Mouse (Mus musculus) MEL (cell line): ENCODE results near the gene Wnt10b. TPM values are rescaled to one million over a fixed set of nuclear protein-coding genes. Genes with fewer than 3 reads are reported as not detected.

Source experiments
- DNase-seq: peaks from one replicate; pipeline ENCODE4 v3.0.0; 2011; ENCODE audit warnings: low read depth, low spot score
- H3K27ac ChIP-seq: 2 replicates; pipeline ENCODE4 v1.5.1; 2012; ENCODE audit warnings: low read depth, mild to moderate bottlenecking, control low read depth, low read length, moderate library complexity; ENCODE audit not compliant: control insufficient read depth
- H3K27me3 ChIP-seq, 2 experiments: fragments of 150-350 bp in 1 of 2; sonication (generic) in 1 of 2; 2 replicates each; pipeline ENCODE4 v1.6.1; 2012; ENCODE audit warnings: low read length in 2 of 2, mild to moderate bottlenecking in 2 of 2, improper control_type of control experiment in 1 of 2, moderate library complexity in 1 of 2; ENCODE audit not compliant: insufficient read depth in 2 of 2, control insufficient read depth in 1 of 2
- H3K36me3 ChIP-seq, 2 experiments: 2 replicates each; pipeline ENCODE4 v1.6.1; 2012 to 2014; ENCODE audit warnings: low read length in 2 of 2, improper control_type of control experiment in 1 of 2, inconsistent platforms in 1 of 2, mild to moderate bottlenecking in 1 of 2; ENCODE audit not compliant: insufficient read depth in 2 of 2, control insufficient read depth in 1 of 2
- H3K4me1 ChIP-seq, 2 experiments: fragments of 150-350 bp in 1 of 2; sonication (generic) in 1 of 2; 2 replicates each; pipeline ENCODE4 v1.6.1; 2012; ENCODE audit warnings: low read length in 2 of 2, improper control_type of control experiment in 1 of 2, mild to moderate bottlenecking in 1 of 2; ENCODE audit not compliant: insufficient read depth in 2 of 2, control insufficient read depth in 1 of 2
- H3K4me3 ChIP-seq, 2 experiments: fragments of 150-350 bp in 1 of 2; sonication (generic) in 1 of 2; 2 replicates each; pipeline ENCODE4 v1.5.1; 2012; ENCODE audit warnings: low read depth in 2 of 2, low read length in 2 of 2, mild to moderate bottlenecking in 2 of 2, moderate library complexity in 2 of 2, control low read depth in 1 of 2, improper control_type of control experiment in 1 of 2; ENCODE audit not compliant: control insufficient read depth in 1 of 2, insufficient read depth in 1 of 2
- H3K79me2 ChIP-seq: 2 replicates; pipeline ENCODE4 v1.6.1; 2012; ENCODE audit warnings: mild to moderate bottlenecking, low read length, moderate library complexity; ENCODE audit not compliant: control insufficient read depth, poor library complexity, insufficient read depth
- H3K9ac ChIP-seq: 2 replicates; pipeline ENCODE4 v1.6.1; 2012; ENCODE audit warnings: low read depth, mild to moderate bottlenecking, control low read depth, low read length, moderate library complexity; ENCODE audit not compliant: control insufficient read depth, poor library complexity, severe bottlenecking
- H3K9me3 ChIP-seq: fragments of 150-350 bp; sonication (generic); replicated peaks from 2 replicates; pipeline ENCODE4 v1.6.1; 2012; ENCODE audit warnings: mild to moderate bottlenecking, low read length, improper control_type of control experiment, moderate library complexity; ENCODE audit not compliant: insufficient read depth
- BHLHE40 ChIP-seq: IDR thresholded peaks from 2 replicates; pipeline ENCODE4 v1.6.1; 2012; ENCODE audit warnings: low read depth, mild to moderate bottlenecking, inconsistent platforms, low read length, improper control_type of control experiment, borderline replicate concordance
- CTCF ChIP-seq, 3 experiments: IDR thresholded peaks in 2 of 3; conservative IDR thresholded peaks in 1 of 3; 2 replicates each; pipeline ENCODE4 v1.5.1; 2011 to 2012; ENCODE audit warnings: low read length in 3 of 3, low read depth in 2 of 3, mild to moderate bottlenecking in 2 of 3, improper control_type of control experiment in 1 of 3, inconsistent platforms in 1 of 3, mixed read lengths in 1 of 3, moderate library complexity in 1 of 3; ENCODE audit not compliant: control insufficient read depth in 1 of 3, insufficient read depth in 1 of 3, poor library complexity in 1 of 3, severe bottlenecking in 1 of 3
- E2F4 ChIP-seq: IDR thresholded peaks from 2 replicates; pipeline ENCODE4 v1.6.1; 2011; ENCODE audit warnings: low read depth, low read length, improper control_type of control experiment, borderline replicate concordance
- ELF1 ChIP-seq: IDR thresholded peaks from 2 replicates; pipeline ENCODE4 v1.6.1; 2014; ENCODE audit warnings: low read depth, mild to moderate bottlenecking, inconsistent platforms, low read length, improper control_type of control experiment, moderate library complexity
- ETS1 ChIP-seq: IDR thresholded peaks from 2 replicates; pipeline ENCODE4 v1.6.1; 2012; ENCODE audit warnings: low read depth, mild to moderate bottlenecking, inconsistent platforms, low read length, improper control_type of control experiment, moderate library complexity
- HCFC1 ChIP-seq: IDR thresholded peaks from 2 replicates; pipeline ENCODE4 v1.6.1; 2012; ENCODE audit warnings: low read depth, mild to moderate bottlenecking, inconsistent platforms, low read length, improper control_type of control experiment, moderate library complexity
- JUND ChIP-seq: IDR thresholded peaks from 2 replicates; pipeline ENCODE4 v1.6.1; 2011; ENCODE audit warnings: low read depth, mild to moderate bottlenecking, improper control_type of control experiment, low read length
- MAX ChIP-seq: IDR thresholded peaks from 2 replicates; pipeline ENCODE4 v1.6.1; 2011; ENCODE audit warnings: low read length, improper control_type of control experiment
- MAZ ChIP-seq: IDR thresholded peaks from 2 replicates; pipeline ENCODE4 v1.6.1; 2012; ENCODE audit warnings: low read depth, mild to moderate bottlenecking, inconsistent platforms, low read length, improper control_type of control experiment
- MEF2A ChIP-seq: IDR thresholded peaks from 2 replicates; pipeline ENCODE4 v1.6.1; 2014; ENCODE audit warnings: low read depth, mild to moderate bottlenecking, inconsistent platforms, low read length, improper control_type of control experiment; ENCODE audit not compliant: poor library complexity, insufficient replicate concordance, severe bottlenecking; ENCODE audit errors: extremely low read depth
- MXI1 ChIP-seq: IDR thresholded peaks from 2 replicates; pipeline ENCODE4 v1.6.1; 2011; ENCODE audit warnings: mild to moderate bottlenecking, low read depth, low read length, improper control_type of control experiment
- MYB ChIP-seq: IDR thresholded peaks from 2 replicates; pipeline ENCODE4 v1.6.1; 2011; ENCODE audit warnings: mild to moderate bottlenecking, low read depth, low read length, improper control_type of control experiment
- MYC ChIP-seq: IDR thresholded peaks from 2 replicates; pipeline ENCODE4 v1.6.1; 2011; ENCODE audit warnings: low read depth, mild to moderate bottlenecking, low read length, improper control_type of control experiment, moderate library complexity
- NRF1 ChIP-seq: IDR thresholded peaks from 2 replicates; pipeline ENCODE4 v1.6.1; 2014; ENCODE audit warnings: low read depth, mild to moderate bottlenecking, inconsistent platforms, low read length, improper control_type of control experiment, moderate library complexity; ENCODE audit not compliant: poor library complexity, insufficient read depth, severe bottlenecking
- RAD21 ChIP-seq: IDR thresholded peaks from 2 replicates; pipeline ENCODE4 v1.6.1; 2011; ENCODE audit warnings: mild to moderate bottlenecking, low read depth, low read length, improper control_type of control experiment
- SIN3A ChIP-seq: IDR thresholded peaks from 2 replicates; pipeline ENCODE4 v1.6.1; 2012; ENCODE audit warnings: low read length, improper control_type of control experiment, inconsistent platforms
- SMC3 ChIP-seq: IDR thresholded peaks from 2 replicates; pipeline ENCODE4 v1.6.1; 2011; ENCODE audit warnings: low read depth, low read length, improper control_type of control experiment
- TCF12 ChIP-seq: IDR thresholded peaks from 2 replicates; pipeline ENCODE4 v1.6.1; 2014; ENCODE audit warnings: low read depth, mild to moderate bottlenecking, inconsistent platforms, low read length, improper control_type of control experiment, moderate library complexity
- ZC3H11A ChIP-seq: IDR thresholded peaks from 2 replicates; pipeline ENCODE4 v1.6.1; 2012; ENCODE audit warnings: low read depth, mild to moderate bottlenecking, inconsistent platforms, low read length, improper control_type of control experiment
- ZKSCAN1 ChIP-seq: IDR thresholded peaks from 2 replicates; pipeline ENCODE4 v1.6.1; 2012; ENCODE audit warnings: low read depth, mild to moderate bottlenecking, inconsistent platforms, low read length, improper control_type of control experiment, moderate library complexity
- ZNF384 ChIP-seq: IDR thresholded peaks from 2 replicates; pipeline ENCODE4 v1.6.1; 2012; ENCODE audit warnings: low read depth, mild to moderate bottlenecking, inconsistent platforms, low read length, improper control_type of control experiment
- polyA plus RNA-seq, 2 experiments: library from polyadenylated mRNA; stranded (reverse) in 1 of 2; unstranded in 1 of 2; fragments of >175 nt in 1 of 2; fragments of >200 nt in 1 of 2; gene quantifications; 2 replicates each; pipeline versions ENCODE4 v1.2.1 to v1.2.4; 2012; ENCODE audit warnings: low replicate concordance in 2 of 2, low read depth in 1 of 2; ENCODE audit not compliant: insufficient read length in 2 of 2, insufficient read depth in 1 of 2, missing spikeins in 1 of 2
- total RNA-seq: library from RNA; depleted of rRNA; stranded (reverse); fragments of 300-350 nt; gene quantifications from 2 replicates; pipeline ENCODE4 v1.2.3, GENCODE M21; 2012

Wnt10b gene
- total and polyA plus RNA-seq, 3 experiments = 0.14 to 0.23 TPM; not detected in 1

GRCm38 (mm10) chr15:98805324-98806040 lies 27.5 kb upstream of the Wnt10b start (continued):
- TF ChIP-seq MEF2A = peak; percentile 26; the same call in 1 of the 2 replicates

- Histone ChIP-seq H3K9me3 (no peaks in the 10 kb centered on the region), H3K27me3 (no peaks in the 10 kb centered on the region), H3K4me1 (peaks cover 2 to 12% of the 10 kb centered on the region in 2 experiments; a peak in 2 of 4 replicates), H3K9ac (peak overlapping the region; percentile 67), H3K36me3 (peaks cover 0 to 8% of the 10 kb centered on the region in 2 experiments; a peak in 2 of 4 replicates), H3K4me3 (peak overlapping the region in 1 of 2 experiments; percentile 38; a peak in 2 of 4 replicates), H3K79me2 (peaks cover 28% of the 10 kb centered on the region), H3K27ac (no peak overlapping the region)
- DNase-seq = peak; percentile 91
- no peak for TF ChIP-seq BHLHE40
- peak; percentile 74 for TF ChIP-seq MXI1
- TF ChIP-seq MYB = no peak
- TF ChIP-seq ZNF384 = peak; percentile 59; the same call in 1 of the 2 replicates
- peak; percentile 43; the same call in 1 of the 2 replicates for TF ChIP-seq TCF12
- TF ChIP-seq MAX = peak; percentile 77
- no peak for TF ChIP-seq ZKSCAN1
- no peak for TF ChIP-seq JUND
- peak; percentile 90 for TF ChIP-seq RAD21
- TF ChIP-seq MEF2A = no peak
- peak; percentile 64 for TF ChIP-seq HCFC1
- peak; percentile 79; the same call in 1 of the 2 replicates for TF ChIP-seq SIN3A
- peak; percentile 40; the same call in 1 of the 2 replicates for TF ChIP-seq NRF1
- TF ChIP-seq CTCF (IDR thresholded peaks at IDR 0.05 in 2 of 3, conservative IDR thresholded peaks at IDR 0.05 in 1 of 3; ENCODE audit: control insufficient read depth in 1 of 3, insufficient read depth in 1 of 3, low read depth in 2 of 3, low read length in 3 of 3, poor library complexity in 1 of 3, severe bottlenecking in 1 of 3) = peak; percentile 89 to 95 (median 94)
- TF ChIP-seq ZC3H11A = peak; percentile 74
- TF ChIP-seq MAZ = peak; percentile 76; the same call in 1 of the 2 replicates
- TF ChIP-seq ELF1 = peak; percentile 62
- TF ChIP-seq E2F4 = no peak
- TF ChIP-seq SMC3 = peak; percentile 83
- TF ChIP-seq MYC = 0 out of 2 replicates have a peak, but pooled peaks have one; percentile 33
- 0 out of 2 replicates have a peak, but pooled peaks have one; percentile 33 for TF ChIP-seq ETS1
These were observed 26.1 kb upstream of the Wnt10b start for GRCm38 (mm10) chr15:98804054-98804453.
